Mouse (Mus musculus) ES-Bruce4 (cell line): ENCODE results near the gene Supt5. TPM values are rescaled to one million over a fixed set of nuclear protein-coding genes. Genes with fewer than 3 reads are reported as not detected.

Experiments
- H3K27ac ChIP-seq: 2 replicates; pipeline ENCODE4 v1.5.1; 2012; ENCODE audit warnings: low read length, inconsistent platforms; ENCODE audit not compliant: insufficient read depth
- H3K27me3 ChIP-seq: 2 replicates; pipeline ENCODE4 v1.6.1; 2012; ENCODE audit warnings: mild to moderate bottlenecking, low read length, inconsistent platforms; ENCODE audit not compliant: control insufficient read depth, poor library complexity, insufficient read depth, severe bottlenecking
- H3K36me3 ChIP-seq: 2 replicates; pipeline ENCODE4 v1.6.1; 2012; ENCODE audit warnings: inconsistent platforms, mild to moderate bottlenecking, low read length, moderate library complexity; ENCODE audit not compliant: control insufficient read depth, poor library complexity, insufficient read depth, severe bottlenecking
- H3K4me1 ChIP-seq: one replicate; pipeline ENCODE4 v1.8.1; 2011; ENCODE audit warnings: low read length; ENCODE audit not compliant: control insufficient read depth, insufficient read depth
- H3K4me3 ChIP-seq: 2 replicates; pipeline ENCODE4 v1.5.1; 2011; ENCODE audit warnings: low read depth, mild to moderate bottlenecking, low read length
- H3K9ac ChIP-seq: 2 replicates; pipeline ENCODE4 v1.6.1; 2012; ENCODE audit warnings: low read depth, mild to moderate bottlenecking, inconsistent platforms; ENCODE audit not compliant: poor library complexity, severe bottlenecking
- H3K9me3 ChIP-seq: replicated peaks from 2 replicates; pipeline ENCODE4 v1.6.1; 2012; ENCODE audit warnings: mild to moderate bottlenecking, low read length, inconsistent platforms; ENCODE audit not compliant: control insufficient read depth, poor library complexity, insufficient read depth, severe bottlenecking
- CTCF ChIP-seq: IDR thresholded peaks from one replicate; pipeline ENCODE4 v1.8.1; 2011; ENCODE audit warnings: low read depth, low read length
- EP300 ChIP-seq: IDR thresholded peaks from 2 replicates; pipeline ENCODE4 v1.6.1; 2011; ENCODE audit warnings: low read depth, low read length; ENCODE audit not compliant: insufficient read depth
- POLR2A ChIP-seq: IDR thresholded peaks from one replicate; pipeline ENCODE4 v1.8.1; 2011; ENCODE audit warnings: low read length; ENCODE audit not compliant: insufficient read depth
- polyA plus RNA-seq: library from polyadenylated mRNA; stranded (reverse); fragments of >200 nt; gene quantifications from 2 replicates; pipeline ENCODE4 v1.2.4, GENCODE M21; 2011; ENCODE audit warnings: low read depth; ENCODE audit not compliant: missing spikeins, insufficient read depth, insufficient read length

Supt5 gene
- polyA plus RNA-seq, 1 experiment, result 101 TPM

DNA sequence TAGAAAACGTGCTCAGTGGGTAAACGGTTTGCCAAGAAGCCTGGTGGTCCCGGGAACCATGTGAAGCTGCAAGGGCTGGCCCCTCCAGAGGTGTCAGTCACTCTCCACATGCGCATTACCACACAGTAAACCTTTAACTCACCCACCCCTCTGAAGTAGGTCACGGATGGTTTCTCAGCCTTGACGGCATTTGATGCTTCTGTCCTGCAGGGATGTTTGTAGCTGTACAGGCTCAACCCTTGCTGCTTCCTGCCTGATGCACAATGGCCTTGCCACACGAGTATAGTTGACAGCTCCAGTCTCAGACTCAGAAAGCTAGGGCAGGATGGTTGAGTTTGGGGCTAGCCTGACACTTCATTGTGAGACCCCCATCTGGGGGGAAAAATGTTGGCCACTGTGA lies 57.9 kb downstream of the Supt5 start:
- Histone ChIP-seq H3K36me3 (no peaks in the 10 kb centered on the region), H3K9me3 (no peaks in the 10 kb centered on the region), H3K9ac (no peak overlapping the region), H3K4me1 (no peaks in the 10 kb centered on the region), H3K27me3 (no peaks in the 10 kb centered on the region), H3K4me3 (no peak overlapping the region), H3K27ac (no peak overlapping the region)
- TF ChIP-seq EP300 (no peak), POLR2A (no peak), CTCF (no peak)

DNA sequence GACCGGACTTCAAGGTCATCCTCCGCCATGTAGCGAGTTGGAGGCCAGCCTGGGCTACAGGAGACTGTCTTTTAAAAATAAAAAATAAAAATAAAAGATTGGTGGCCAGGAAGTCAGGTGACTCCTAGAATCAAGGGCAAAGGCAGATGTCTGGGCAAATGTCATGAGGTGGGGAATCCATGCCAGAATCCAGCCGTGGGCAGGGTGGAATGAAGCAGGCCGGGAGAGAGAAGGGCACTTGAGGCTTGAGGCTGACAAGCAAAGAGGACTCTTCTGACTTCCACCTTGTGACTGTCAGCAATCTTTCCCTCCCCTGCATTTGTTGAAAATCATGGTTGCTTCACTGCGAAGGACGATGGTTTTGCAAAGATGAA lies 60.3 kb downstream of the Supt5 start:
- H3K36me3 ChIP-seq, result no peaks in the 10 kb centered on the region
- peak overlapping the region; percentile 78 for H3K4me3 ChIP-seq
- no peaks in the 10 kb centered on the region for H3K27me3 ChIP-seq
- no peaks in the 10 kb centered on the region for H3K9me3 ChIP-seq
- TF ChIP-seq POLR2A (no peak), CTCF (no peak), EP300 (no peak)
- peak overlapping the region; percentile 80 for H3K9ac ChIP-seq
- no peaks in the 10 kb centered on the region for H3K4me1 ChIP-seq
- no peak overlapping the region for H3K27ac ChIP-seq

DNA sequence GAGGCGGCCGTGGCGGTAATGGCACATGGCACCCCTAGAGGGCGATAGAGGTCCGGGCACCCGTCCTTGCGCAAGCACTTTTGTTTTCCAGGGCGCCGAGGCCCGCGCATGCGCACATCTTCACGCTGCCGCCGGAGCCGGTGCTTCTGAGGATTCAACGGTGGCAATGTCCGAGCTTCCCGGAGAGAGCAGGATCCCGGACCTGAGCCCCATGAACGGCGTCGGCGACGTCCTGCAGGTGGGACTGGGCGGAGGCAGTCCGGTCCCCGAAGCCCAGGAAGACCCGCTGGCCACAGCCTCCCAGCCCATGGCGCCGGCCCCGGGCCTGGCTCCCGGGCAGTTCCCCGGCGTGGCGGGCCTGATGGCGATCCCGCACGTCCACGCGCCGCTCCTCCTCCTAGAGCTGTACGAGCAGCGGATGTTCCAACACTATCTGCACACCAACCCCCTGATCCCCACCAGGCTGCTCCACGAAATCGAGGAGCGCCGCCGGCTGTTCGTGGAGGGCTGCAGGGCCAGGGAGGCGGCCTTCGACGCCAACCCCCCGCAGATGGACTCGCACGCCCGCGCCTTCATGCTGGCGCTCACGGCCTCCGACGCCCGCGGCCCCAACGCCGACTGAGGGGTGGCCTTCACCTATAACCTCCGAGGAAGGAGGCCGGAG lies 60.8 kb downstream of the Supt5 start, which contains the start of gene Eid2b:
Gene Eid2b (plus strand): TSS at position 125 of the 664 bp plus-strand sequence.
- Histone ChIP-seq H3K4me1 (no peaks in the 10 kb centered on the region), H3K27me3 (no peaks in the 10 kb centered on the region), H3K27ac (no peak within 1 kb of the TSS; the same call in 1 of the 2 replicates), H3K9me3 (no peaks in the 10 kb centered on the region), H3K9ac (peak within 1 kb of the TSS; percentile 80), H3K36me3 (no peaks in the 10 kb centered on the region), H3K4me3 (peak within 1 kb of the TSS; percentile 78)
- peak; percentile 78 for TF ChIP-seq CTCF
- TF ChIP-seq EP300, result no peak
- no peak for TF ChIP-seq POLR2A

DNA sequence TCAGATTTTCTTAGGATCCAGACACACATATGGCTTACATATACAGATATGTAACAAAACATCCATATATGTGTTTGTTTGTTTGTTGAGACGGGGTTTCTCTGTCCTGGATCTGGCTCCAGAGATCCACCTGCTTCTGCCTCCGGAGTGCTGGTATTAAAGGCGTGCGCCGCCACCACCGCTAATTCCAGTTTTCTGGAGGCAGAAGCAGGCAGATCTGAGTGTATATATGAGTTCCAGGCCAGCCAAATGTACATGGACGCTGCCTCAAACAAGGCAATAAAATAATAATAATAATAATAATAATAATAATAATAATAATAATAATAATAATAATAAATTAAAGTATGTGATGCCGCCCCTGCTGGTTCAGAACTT lies 61.3 kb downstream of the Supt5 start:
- Histone ChIP-seq H3K36me3 (no peaks in the 10 kb centered on the region), H3K9ac (0 out of 2 replicates have a peak overlapping the region, but pooled peaks have one; percentile 12), H3K9me3 (no peaks in the 10 kb centered on the region), H3K27me3 (no peaks in the 10 kb centered on the region), H3K27ac (no peak overlapping the region), H3K4me3 (no peak overlapping the region), H3K4me1 (no peaks in the 10 kb centered on the region)
- TF ChIP-seq POLR2A, result no peak

DNA sequence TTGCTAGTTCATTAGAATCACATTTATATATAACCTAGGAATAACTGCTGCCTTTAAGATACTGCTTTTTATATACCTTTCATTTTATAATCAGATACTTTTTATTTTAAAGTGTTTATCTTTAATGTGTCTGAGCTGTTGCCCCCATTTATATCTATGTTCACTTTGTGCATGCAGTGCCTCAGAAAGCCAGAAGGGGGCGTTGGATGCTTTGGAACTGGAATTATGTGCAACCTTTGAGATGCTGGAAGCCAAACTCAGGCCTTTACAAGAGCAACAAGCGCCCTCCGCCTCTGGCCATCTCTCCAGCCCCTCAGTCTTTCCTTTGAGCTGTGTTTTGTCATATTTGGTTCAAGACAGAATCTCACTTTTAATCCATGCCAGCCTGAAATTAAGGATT lies 66.8 kb downstream of the Supt5 start:
- Histone ChIP-seq H3K27me3 (no peaks in the 10 kb centered on the region), H3K27ac (no peak overlapping the region), H3K9me3 (no peaks in the 10 kb centered on the region), H3K4me1 (no peaks in the 10 kb centered on the region), H3K4me3 (no peak overlapping the region), H3K36me3 (no peaks in the 10 kb centered on the region), H3K9ac (no peak overlapping the region)
- TF ChIP-seq CTCF (no peak), POLR2A (no peak), EP300 (no peak)

DNA sequence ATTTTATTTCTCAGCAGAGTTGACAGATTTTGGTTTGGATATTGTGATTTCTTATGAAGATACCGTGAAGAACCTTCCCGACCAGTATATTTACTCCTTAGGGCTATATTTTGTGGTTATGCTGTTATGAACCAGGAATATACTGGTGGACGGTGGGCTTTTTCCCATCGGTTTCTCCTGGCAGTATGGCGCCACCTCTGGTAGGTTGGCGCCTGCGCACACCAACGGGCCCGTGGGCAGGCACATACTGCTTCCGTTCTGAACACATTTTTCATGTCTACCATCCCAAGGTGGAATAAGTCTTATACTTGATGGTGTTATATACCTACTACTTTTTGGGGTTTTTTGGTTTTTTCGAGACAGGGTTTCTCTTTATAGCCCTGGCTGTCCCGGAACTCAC lies 69.2 kb downstream of the Supt5 start:
- no peaks in the 10 kb centered on the region for H3K9me3 ChIP-seq
- no peaks in the 10 kb centered on the region for H3K4me1 ChIP-seq
- TF ChIP-seq EP300 (no peak), CTCF (peak; percentile 72), POLR2A (no peak)
- no peaks in the 10 kb centered on the region for H3K36me3 ChIP-seq
- H3K27ac ChIP-seq, result no peak overlapping the region
- no peak overlapping the region for H3K9ac ChIP-seq
- H3K27me3 ChIP-seq, result no peaks in the 10 kb centered on the region
- H3K4me3 ChIP-seq, result no peak overlapping the region
